Mouse (Mus musculus): ENCODE results near the gene Syk. TPM values are rescaled to one million over a fixed set of nuclear protein-coding genes. Genes with fewer than 3 reads are reported as not detected.
A peak's percentile ranks its signal among the peaks of the same experiment; 100 is the strongest.

Gene Syk
- total and polyA plus RNA-seq, 2 experiments: 1.9 to 3.0 TPM

DNA sequence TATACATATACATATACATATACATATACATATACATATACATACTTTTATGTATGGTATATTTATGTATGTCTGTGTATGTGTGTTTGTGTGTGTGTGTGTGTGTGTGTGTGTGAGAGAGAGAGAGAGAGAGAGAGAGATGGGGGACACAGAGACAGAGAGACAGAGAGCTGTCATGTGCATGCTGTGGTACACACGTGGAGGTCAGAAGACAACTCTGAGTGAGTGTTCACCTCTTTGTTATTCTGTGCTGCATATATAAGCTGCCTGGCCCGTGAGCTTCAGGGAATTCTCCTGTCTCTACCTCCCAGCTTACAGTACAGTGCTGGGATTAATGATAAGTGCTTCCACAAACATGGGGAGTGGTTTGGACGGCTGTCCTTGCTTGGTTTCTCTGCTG, 15.3 kb downstream of the Syk start:
- no peaks in the 10 kb centered on the region for H3K79me2 ChIP-seq (ENCODE audit: control insufficient read depth, insufficient read depth, low read length)
- H3K27me3 ChIP-seq (ENCODE audit: control insufficient read depth, insufficient read depth, low read length): no peaks in the 10 kb centered on the region
- no peak overlapping the region for H3K27ac ChIP-seq (replicated peaks; ENCODE audit: insufficient read depth, low read depth, low read length)
- 42% methylated on average over 3 of the region's 3 CpGs for WGBS
- no peaks in the 10 kb centered on the region for H3K4me1 ChIP-seq (ENCODE audit: control insufficient read depth, insufficient read depth, low read length)
- H3K36me3 ChIP-seq (ENCODE audit: control insufficient read depth, insufficient read depth, low read length): no peaks in the 10 kb centered on the region
- no peak for DNase-seq (ENCODE audit: extremely low read depth, low read depth, low spot score)
- TF ChIP-seq POLR2A (IDR thresholded peaks at IDR 0.05; ENCODE audit: extremely low read depth, insufficient read depth, low read length): no peak
- no peak for TF ChIP-seq CTCF (IDR thresholded peaks at IDR 0.05; ENCODE audit: low read depth, low read length)
- H3K4me3 ChIP-seq (ENCODE audit: insufficient read depth, low read depth, low read length): no peak overlapping the region
- H3K9ac ChIP-seq (ENCODE audit: low read depth, low read length): no peak overlapping the region

DNA sequence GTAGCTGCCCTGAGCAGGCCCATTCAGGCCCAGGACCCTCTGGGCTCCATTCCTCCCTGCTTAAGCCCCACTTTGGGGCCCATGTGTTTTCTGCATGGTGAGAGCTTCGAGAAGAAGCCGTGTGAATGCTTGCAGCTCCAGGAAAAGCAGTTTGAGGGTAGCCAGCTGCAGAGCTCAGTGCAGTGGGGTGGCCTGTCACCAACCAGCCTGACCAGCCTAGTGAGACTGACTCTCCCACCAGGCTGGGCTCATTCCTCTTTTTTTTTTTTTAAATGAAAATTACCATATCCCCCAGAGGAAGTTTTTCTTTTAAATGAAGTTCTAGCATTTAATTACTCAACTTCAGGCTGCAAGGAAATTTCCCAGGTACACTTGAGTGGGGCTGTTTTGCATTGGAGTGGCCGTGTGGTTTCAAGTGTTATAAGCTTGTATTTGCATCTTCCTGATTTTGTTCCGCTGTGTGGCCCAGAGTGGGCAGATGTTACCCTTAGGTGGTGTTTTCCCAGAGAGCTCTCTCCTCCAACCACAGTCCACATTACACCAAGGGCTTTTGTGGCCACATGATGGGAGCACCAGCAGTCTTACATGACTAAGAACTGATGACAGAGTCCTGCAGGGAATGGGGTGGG, 17.2 kb downstream of the Syk start:
- H3K27ac ChIP-seq (replicated peaks; ENCODE audit: insufficient read depth, low read depth, low read length): no peak overlapping the region
- no peaks in the 10 kb centered on the region for H3K79me2 ChIP-seq (ENCODE audit: control insufficient read depth, insufficient read depth, low read length)
- 63% methylated on average over 4 of the region's 4 CpGs for WGBS
- no peak for DNase-seq (ENCODE audit: extremely low read depth, low read depth, low spot score)
- no peaks in the 10 kb centered on the region for H3K36me3 ChIP-seq (ENCODE audit: control insufficient read depth, insufficient read depth, low read length)
- H3K4me3 ChIP-seq (ENCODE audit: insufficient read depth, low read depth, low read length): no peak overlapping the region
- no peak overlapping the region for H3K9ac ChIP-seq (ENCODE audit: low read depth, low read length)
- no peaks in the 10 kb centered on the region for H3K4me1 ChIP-seq (ENCODE audit: control insufficient read depth, insufficient read depth, low read length)
- TF ChIP-seq POLR2A (IDR thresholded peaks at IDR 0.05; ENCODE audit: extremely low read depth, insufficient read depth, low read length) (no peak), CTCF (IDR thresholded peaks at IDR 0.05; ENCODE audit: low read depth, low read length) (no peak)
- H3K27me3 ChIP-seq (ENCODE audit: control insufficient read depth, insufficient read depth, low read length): no peaks in the 10 kb centered on the region

DNA sequence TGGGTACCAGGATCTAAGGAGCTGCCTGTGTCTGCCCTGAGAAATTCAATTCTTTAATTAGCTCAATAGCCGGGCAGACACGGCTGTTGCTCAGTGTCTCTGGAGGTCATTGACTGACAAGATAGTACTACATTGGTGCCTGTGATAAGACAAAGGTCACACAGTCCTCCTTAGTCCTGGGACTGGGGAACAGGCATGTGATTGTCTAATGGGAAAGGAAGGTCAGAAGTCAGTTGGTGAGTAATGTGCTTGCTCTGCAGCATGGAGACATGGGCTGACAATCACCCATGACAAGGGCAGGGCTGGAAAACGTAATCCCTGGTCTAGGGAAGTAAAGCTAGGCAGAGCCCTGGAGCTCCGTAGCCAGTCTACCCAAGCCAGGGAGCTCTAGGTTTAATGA, 19.8 kb downstream of the Syk start:
- H3K9ac ChIP-seq (ENCODE audit: low read depth, low read length): no peak overlapping the region
- no peaks in the 10 kb centered on the region for H3K36me3 ChIP-seq (ENCODE audit: control insufficient read depth, insufficient read depth, low read length)
- no peaks in the 10 kb centered on the region for H3K4me1 ChIP-seq (ENCODE audit: control insufficient read depth, insufficient read depth, low read length)
- H3K79me2 ChIP-seq (ENCODE audit: control insufficient read depth, insufficient read depth, low read length): no peaks in the 10 kb centered on the region
- no peak overlapping the region for H3K27ac ChIP-seq (replicated peaks; ENCODE audit: insufficient read depth, low read depth, low read length)
- TF ChIP-seq CTCF (IDR thresholded peaks at IDR 0.05; ENCODE audit: low read depth, low read length): no peak
- TF ChIP-seq POLR2A (IDR thresholded peaks at IDR 0.05; ENCODE audit: extremely low read depth, insufficient read depth, low read length): no peak
- peak; percentile 15 for DNase-seq (ENCODE audit: extremely low read depth, low read depth, low spot score)
- no peak overlapping the region for H3K4me3 ChIP-seq (ENCODE audit: insufficient read depth, low read depth, low read length)
- no peaks in the 10 kb centered on the region for H3K27me3 ChIP-seq (ENCODE audit: control insufficient read depth, insufficient read depth, low read length)
- 43% methylated on average over 4 of the region's 4 CpGs for WGBS

DNA sequence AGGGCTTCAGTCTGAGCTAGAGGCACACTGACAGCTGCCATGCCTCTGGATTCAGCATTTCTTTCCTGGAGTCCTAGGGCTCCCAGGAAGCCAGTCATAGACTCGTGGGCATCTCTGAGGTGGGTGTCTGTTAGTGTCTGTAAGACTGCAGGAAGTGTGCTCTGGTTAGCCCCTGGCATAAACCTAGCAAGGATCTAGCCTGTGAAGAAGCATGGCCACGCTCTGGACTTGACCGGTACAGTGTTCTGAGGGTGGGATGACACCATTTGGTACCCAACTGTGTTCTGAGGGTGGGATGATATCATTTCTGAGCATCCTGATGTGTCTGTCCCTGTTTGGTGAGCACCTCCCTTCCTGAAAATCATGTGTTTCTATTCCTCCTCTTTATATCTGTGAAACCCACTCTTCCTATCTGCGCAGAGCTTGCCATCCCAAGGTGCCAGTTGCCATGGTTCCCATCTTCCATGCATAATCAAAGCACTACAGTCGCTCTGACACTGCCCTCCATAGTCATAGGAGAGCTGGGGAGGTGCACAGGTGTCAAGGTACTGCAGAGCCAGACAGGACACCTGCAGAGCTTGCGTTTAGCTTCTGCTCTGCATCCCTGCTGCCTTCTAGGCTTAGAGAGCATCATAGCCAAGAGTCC, 20.9 kb downstream of the Syk start:
- H3K4me3 ChIP-seq (ENCODE audit: insufficient read depth, low read depth, low read length): no peak overlapping the region
- H3K36me3 ChIP-seq (ENCODE audit: control insufficient read depth, insufficient read depth, low read length): no peaks in the 10 kb centered on the region
- TF ChIP-seq POLR2A (IDR thresholded peaks at IDR 0.05; ENCODE audit: extremely low read depth, insufficient read depth, low read length): no peak
- TF ChIP-seq CTCF (IDR thresholded peaks at IDR 0.05; ENCODE audit: low read depth, low read length): no peak
- WGBS: 77% methylated on average over 6 of the region's 6 CpGs
- no peak for DNase-seq (ENCODE audit: extremely low read depth, low read depth, low spot score)
- H3K27ac ChIP-seq (replicated peaks; ENCODE audit: insufficient read depth, low read depth, low read length): no peak overlapping the region
- no peaks in the 10 kb centered on the region for H3K79me2 ChIP-seq (ENCODE audit: control insufficient read depth, insufficient read depth, low read length)
- H3K27me3 ChIP-seq (ENCODE audit: control insufficient read depth, insufficient read depth, low read length): no peaks in the 10 kb centered on the region
- no peaks in the 10 kb centered on the region for H3K4me1 ChIP-seq (ENCODE audit: control insufficient read depth, insufficient read depth, low read length)
- H3K9ac ChIP-seq (ENCODE audit: low read depth, low read length): no peak overlapping the region

DNA sequence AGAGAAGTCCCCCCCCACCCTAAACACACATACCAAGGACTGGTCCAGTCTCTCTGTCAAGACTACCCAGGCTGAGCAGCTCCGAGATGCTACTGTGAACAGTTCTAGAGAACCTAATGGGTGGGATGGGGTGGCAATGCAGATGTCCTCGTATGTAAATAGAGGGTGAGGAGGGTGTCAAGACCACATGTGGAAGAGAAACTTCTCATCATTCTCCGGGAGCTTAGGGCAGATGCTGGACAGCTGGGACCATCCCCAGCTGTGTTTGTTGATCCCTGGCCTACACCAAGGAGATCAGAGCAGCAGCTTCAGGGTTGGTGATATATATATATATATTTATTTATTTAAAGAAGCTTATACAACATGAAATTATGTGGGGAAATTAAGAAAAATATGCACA, 22.0 kb downstream of the Syk start:
- Histone ChIP-seq H3K27me3 (ENCODE audit: control insufficient read depth, insufficient read depth, low read length) (no peaks in the 10 kb centered on the region), H3K27ac (replicated peaks; ENCODE audit: insufficient read depth, low read depth, low read length) (no peak overlapping the region), H3K9ac (ENCODE audit: low read depth, low read length) (no peak overlapping the region), H3K79me2 (ENCODE audit: control insufficient read depth, insufficient read depth, low read length) (no peaks in the 10 kb centered on the region; the same call in 1 of the 2 replicates), H3K4me1 (ENCODE audit: control insufficient read depth, insufficient read depth, low read length) (no peaks in the 10 kb centered on the region), H3K36me3 (ENCODE audit: control insufficient read depth, insufficient read depth, low read length) (no peaks in the 10 kb centered on the region), H3K4me3 (ENCODE audit: insufficient read depth, low read depth, low read length) (no peak overlapping the region)
- TF ChIP-seq CTCF (IDR thresholded peaks at IDR 0.05; ENCODE audit: low read depth, low read length) (no peak), POLR2A (IDR thresholded peaks at IDR 0.05; ENCODE audit: extremely low read depth, insufficient read depth, low read length) (no peak)
- DNase-seq (ENCODE audit: extremely low read depth, low read depth, low spot score): no peak
- 74% methylated on average over 3 of the region's 3 CpGs for WGBS

DNA sequence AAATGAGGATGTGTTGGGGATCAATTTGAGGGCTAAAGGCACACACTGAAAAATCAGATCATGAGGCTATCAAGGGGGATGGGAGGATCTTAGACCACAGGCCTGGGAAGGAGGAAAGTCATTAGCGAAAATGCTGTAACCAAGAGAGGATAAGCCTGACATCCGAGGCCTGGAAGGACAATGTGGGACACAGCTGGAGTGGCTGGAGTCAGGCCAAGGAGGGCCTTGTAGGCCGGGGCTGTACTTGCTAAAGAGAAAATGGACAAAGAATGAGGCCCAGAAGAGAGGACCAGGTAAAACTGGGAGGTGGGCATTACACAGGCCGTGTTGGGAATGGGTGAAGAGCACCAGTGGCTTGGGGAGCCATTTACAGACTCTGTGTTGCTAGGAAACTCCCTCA, 22.9 kb downstream of the Syk start:
- Histone ChIP-seq H3K9ac (ENCODE audit: low read depth, low read length) (no peak overlapping the region), H3K27me3 (ENCODE audit: control insufficient read depth, insufficient read depth, low read length) (no peaks in the 10 kb centered on the region), H3K36me3 (ENCODE audit: control insufficient read depth, insufficient read depth, low read length) (no peaks in the 10 kb centered on the region), H3K27ac (replicated peaks; ENCODE audit: insufficient read depth, low read depth, low read length) (no peak overlapping the region), H3K79me2 (ENCODE audit: control insufficient read depth, insufficient read depth, low read length) (no peaks in the 10 kb centered on the region; the same call in 1 of the 2 replicates), H3K4me3 (ENCODE audit: insufficient read depth, low read depth, low read length) (no peak overlapping the region), H3K4me1 (ENCODE audit: control insufficient read depth, insufficient read depth, low read length) (no peaks in the 10 kb centered on the region)
- DNase-seq (ENCODE audit: extremely low read depth, low read depth, low spot score): no peak
- WGBS: 77% methylated on average over 4 of the region's 4 CpGs
- TF ChIP-seq POLR2A (IDR thresholded peaks at IDR 0.05; ENCODE audit: extremely low read depth, insufficient read depth, low read length) (no peak), CTCF (IDR thresholded peaks at IDR 0.05; ENCODE audit: low read depth, low read length) (no peak)

Measured in liver, adult 2 months (tissue).